Mouse (Mus musculus) lung, embryonic 14.5 days (tissue): ENCODE measurements around the gene Phf5a. TPM values are rescaled to one million over a fixed set of nuclear protein-coding genes. Genes with fewer than 3 reads are reported as not detected.
A peak's percentile ranks its signal among the peaks of the same experiment; 100 is the strongest.

Source experiments
- ATAC-seq: fragments of 200-750 bp; cut with Nextera tagmentation; 2 replicates; pipeline ENCODE4 v1.8.0; 2017; ENCODE audit warnings: mild to moderate bottlenecking, moderate TSS enrichment, moderate library complexity; ENCODE audit not compliant: insufficient read depth
- DNase-seq: peaks from one replicate; pipeline ENCODE4 v3.0.0-alpha.2; 2015
- H3K27ac ChIP-seq: fragments of 300-500 bp; sonication (generic); 2 replicates; pipeline ENCODE4 v1.5.1; 2014; ENCODE audit warnings: low read depth, mild to moderate bottlenecking, moderate library complexity
- H3K27me3 ChIP-seq: fragments of 300-500 bp; sonication (generic); 2 replicates; pipeline ENCODE4 v1.6.1; 2014; ENCODE audit warnings: low read length, control low read depth; ENCODE audit not compliant: insufficient read depth
- H3K36me3 ChIP-seq: fragments of 300-500 bp; sonication (generic); 2 replicates; pipeline ENCODE4 v1.6.1; 2014; ENCODE audit warnings: control low read depth; ENCODE audit not compliant: insufficient read depth
- H3K4me1 ChIP-seq: fragments of 300-500 bp; sonication (generic); 2 replicates; pipeline ENCODE4 v1.6.1; 2014; ENCODE audit warnings: antibody characterized with exemption, control low read depth; ENCODE audit not compliant: insufficient read depth
- H3K4me2 ChIP-seq: fragments of 300-500 bp; sonication (generic); 2 replicates; pipeline ENCODE4 v1.6.1; 2014; ENCODE audit warnings: mild to moderate bottlenecking
- H3K4me3 ChIP-seq: fragments of 300-500 bp; sonication (generic); 2 replicates; pipeline ENCODE4 v1.5.1; 2014; ENCODE audit warnings: low read depth, low read length
- H3K9ac ChIP-seq: fragments of 300-500 bp; sonication (generic); 2 replicates; pipeline ENCODE4 v1.6.1; 2014
- H3K9me3 ChIP-seq: fragments of 300-500 bp; sonication (generic); 2 replicates; pipeline ENCODE4 v1.6.1; 2016; ENCODE audit warnings: low read depth, low read length, control low read depth
- CTCF ChIP-seq: IDR thresholded peaks from 2 replicates; pipeline ENCODE4 v1.5.1; 2016; ENCODE audit warnings: antibody characterized with exemption, low read depth
- WGBS: fragments of 180-500 bp; shearing (Covaris S2); extraction: QIAGEN DNeasy Blood & Tissue Kit; methylation state at CpG from one replicate; pipeline ENCODE4 v1.1.7; 2014; 5-methylcytosine and 5-hydroxymethylcytosine counted together
- polyA plus RNA-seq: library from polyadenylated mRNA; unstranded; fragments of >200 nt; fragmentation: Nextera tagmentation; extraction: Ambion mirVana; gene quantifications from 2 replicates; pipeline ENCODE4 v1.2.1, GENCODE M21; 2014

The Phf5a gene
- polyA plus RNA-seq, 1 experiment from 2014 or later, result 220 TPM

GRCm38 (mm10) chr15:81856030-81856790 is 15.5 kb downstream of the Phf5a start:
- ATAC-seq, result peak; percentile 88

GRCm38 (mm10) chr15:81853081-81853480 is 18.6 kb downstream of the Phf5a start:
- no peak for ATAC-seq
- Histone ChIP-seq H3K9ac (no peak overlapping the region), H3K36me3 (peaks cover 60% of the 10 kb centered on the region)

More at GRCm38 (mm10) chr15:81856030-81856790, 15.5 kb downstream of the Phf5a start:
- no peak for TF ChIP-seq CTCF
- Histone ChIP-seq H3K27ac (peak overlapping the region; percentile 97), H3K36me3 (peaks cover 35% of the 10 kb centered on the region), H3K4me1 (no peaks in the 10 kb centered on the region), H3K9ac (peak overlapping the region; percentile 88), H3K4me3 (peak overlapping the region; percentile 97), H3K27me3 (no peaks in the 10 kb centered on the region), H3K4me2 (peak overlapping the region; percentile 99), H3K9me3 (no peaks in the 10 kb centered on the region)
- under 1% methylated on average over 28 of the region's 28 CpGs for WGBS
- DNase-seq, result peak; percentile 96

GRCm38 (mm10) chr15:81852411-81853000 is 19.2 kb downstream of the Phf5a start:
- WGBS, result 79% methylated on average over 9 of the region's 9 CpGs
- Histone ChIP-seq H3K4me2 (no peak overlapping the region), H3K4me3 (no peak overlapping the region), H3K4me1 (no peaks in the 10 kb centered on the region), H3K9me3 (no peaks in the 10 kb centered on the region), H3K27ac (no peak overlapping the region), H3K36me3 (peaks cover 65% of the 10 kb centered on the region), H3K9ac (no peak overlapping the region), H3K27me3 (no peaks in the 10 kb centered on the region)
- DNase-seq, result no peak
- no peak for ATAC-seq
- TF ChIP-seq CTCF, result no peak

More at GRCm38 (mm10) chr15:81853081-81853480, 18.6 kb downstream of the Phf5a start:
- no peak for DNase-seq
- Histone ChIP-seq H3K4me2 (no peak overlapping the region), H3K27ac (no peak overlapping the region), H3K4me1 (no peaks in the 10 kb centered on the region), H3K27me3 (no peaks in the 10 kb centered on the region), H3K4me3 (no peak overlapping the region), H3K9me3 (no peaks in the 10 kb centered on the region)
- 82% methylated on average over 7 of the region's 7 CpGs for WGBS
- TF ChIP-seq CTCF, result no peak

- Histone ChIP-seq H3K4me3 (no peak overlapping the region), H3K4me2 (no peak overlapping the region), H3K36me3 (peaks cover 74% of the 10 kb centered on the region), H3K27me3 (no peaks in the 10 kb centered on the region), H3K4me1 (no peaks in the 10 kb centered on the region), H3K9ac (no peak overlapping the region), H3K9me3 (no peaks in the 10 kb centered on the region), H3K27ac (no peak overlapping the region)
- DNase-seq (no peak), ATAC-seq (no peak)
- no peak for TF ChIP-seq CTCF
- WGBS, result 88% methylated on average over 15 of the region's 15 CpGs
Observed at GRCm38 (mm10) chr15:81851375-81851774, 20.3 kb downstream of the Phf5a start.

GRCm38 (mm10) chr15:81850718-81851117 is 21.0 kb downstream of the Phf5a start:
- no peak overlapping the region for H3K9ac ChIP-seq
- H3K27me3 ChIP-seq, result no peaks in the 10 kb centered on the region
- H3K9me3 ChIP-seq, result no peaks in the 10 kb centered on the region
- 78% methylated on average over 14 of the region's 14 CpGs for WGBS
- H3K36me3 ChIP-seq, result peaks cover 74% of the 10 kb centered on the region
- no peak overlapping the region for H3K4me2 ChIP-seq
- no peak overlapping the region for H3K4me3 ChIP-seq
- no peak for DNase-seq
- no peak for TF ChIP-seq CTCF
- no peak for ATAC-seq
- H3K27ac ChIP-seq, result no peak overlapping the region
- no peaks in the 10 kb centered on the region for H3K4me1 ChIP-seq

GRCm38 (mm10) chr15:81849104-81849503 is 22.6 kb downstream of the Phf5a start:
- H3K36me3 ChIP-seq, result peaks cover 65% of the 10 kb centered on the region
- DNase-seq, result no peak
- TF ChIP-seq CTCF, result no peak
- H3K9ac ChIP-seq, result no peak overlapping the region
- no peak overlapping the region for H3K4me3 ChIP-seq
- H3K4me1 ChIP-seq, result no peaks in the 10 kb centered on the region
- H3K9me3 ChIP-seq, result no peaks in the 10 kb centered on the region
- H3K27me3 ChIP-seq, result no peaks in the 10 kb centered on the region
- H3K4me2 ChIP-seq, result no peak overlapping the region
- ATAC-seq, result no peak
- no peak overlapping the region for H3K27ac ChIP-seq
- 80% methylated on average over 9 of the region's 9 CpGs for WGBS

- peak; percentile 71 for TF ChIP-seq CTCF
- ATAC-seq (no peak), DNase-seq (peak; percentile 80)
- Histone ChIP-seq H3K27me3 (no peaks in the 10 kb centered on the region), H3K36me3 (peaks cover 59% of the 10 kb centered on the region), H3K9me3 (no peaks in the 10 kb centered on the region), H3K4me1 (no peaks in the 10 kb centered on the region), H3K4me2 (no peak overlapping the region), H3K27ac (no peak overlapping the region), H3K4me3 (no peak overlapping the region), H3K9ac (no peak overlapping the region)
- 31% methylated on average over 7 of the region's 7 CpGs for WGBS
Observed at GRCm38 (mm10) chr15:81848301-81848700, 23.4 kb downstream of the Phf5a start.
